Mouse (Mus musculus) megakaryocyte-erythroid progenitor cell, adult 5-6 weeks (primary cell): ENCODE measurements around the gene Nxpe2. TPM values are rescaled to one million over a fixed set of nuclear protein-coding genes. Genes with fewer than 3 reads are reported as not detected.
"Not testable (repeated sequence)": the region's sequence is repeated elsewhere in the genome, so short reads cannot be mapped to it uniquely, and the experiment has no call there.

Experiments
- ATAC-seq: replicated peaks from 2 replicates; pipeline ENCODE4 v1.8.0; 2016; ENCODE audit warnings: mild to moderate bottlenecking, inconsistent platforms; ENCODE audit not compliant: severe bottlenecking, poor library complexity, low FRiP score, low TSS enrichment
- total RNA-seq, 2 experiments: library from RNA; stranded (forward) in 1 of 2; stranded (reverse) in 1 of 2; fragments of 200-1000, 215-1000 nt in 1 of 2; fragments of >200 nt in 1 of 2; fragmentation: Nextera tagmentation in 1 of 2; gene quantifications; 2 replicates each; pipeline ENCODE4 v1.2.3; 2014 to 2017

Nxpe2 gene
- total RNA-seq, 2 experiments from 2014 or later: 143 to 174 TPM

GRCm38 (mm10) chr9:48314194-48314593 is 39.1 kb downstream of the Nxpe2 start:
- no peak for ATAC-seq

- no peak for ATAC-seq
These were observed 42.0 kb downstream of the Nxpe2 start for GRCm38 (mm10) chr9:48311241-48311640.

GRCm38 (mm10) chr9:48303564-48303963 is 49.7 kb downstream of the Nxpe2 start:
- not testable (repeated sequence) for ATAC-seq

GRCm38 (mm10) chr9:48298983-48299382 is 54.3 kb downstream of the Nxpe2 start:
- no peak for ATAC-seq

- ATAC-seq: no peak
These were observed 58.5 kb downstream of the Nxpe2 start for GRCm38 (mm10) chr9:48294754-48295153.

- no peak for ATAC-seq
These were observed 63.0 kb downstream of the Nxpe2 start for GRCm38 (mm10) chr9:48290281-48290680.

GRCm38 (mm10) chr9:48284221-48284620 is 69.0 kb downstream of the Nxpe2 start:
- no peak for ATAC-seq

GRCm38 (mm10) chr9:48276831-48277230 is 76.4 kb downstream of the Nxpe2 start:
- no peak for ATAC-seq

Other genes with a start within 250 kb of the Nxpe2 start
- gene Nxpe4, start 191.4 kb downstream of the Nxpe2 start, total RNA-seq (2014; fragmentation: Nextera tagmentation): 17.6 and 22.7 TPM in 2 replicates
- 11.2 and 13.5 TPM in 2 replicates for gene Nxpe4, start 191.4 kb downstream of the Nxpe2 start, total RNA-seq (2017)
- gene Rexo2, start 127.2 kb upstream of the Nxpe2 start, total RNA-seq (2014; fragmentation: Nextera tagmentation): 209 and 214 TPM in 2 replicates
- 319 and 373 TPM in 2 replicates for gene Rexo2, start 127.2 kb upstream of the Nxpe2 start, total RNA-seq (2017)
- gene Rbm7, start 141.8 kb upstream of the Nxpe2 start, total RNA-seq (2014; fragmentation: Nextera tagmentation): 76.9 and 82.0 TPM in 2 replicates
- gene Rbm7, start 141.8 kb upstream of the Nxpe2 start, total RNA-seq (2017): 102 and 112 TPM in 2 replicates
- 11.3 and 17.5 TPM in 2 replicates for gene Gm5617, start 142.0 kb upstream of the Nxpe2 start, total RNA-seq (2014; fragmentation: Nextera tagmentation)
- 1.4 and 8.0 TPM in 2 replicates for gene Gm5617, start 142.0 kb upstream of the Nxpe2 start, total RNA-seq (2017)